ENCODE assay signal across 7 mouse cellular contexts in the genomic region with DNA sequence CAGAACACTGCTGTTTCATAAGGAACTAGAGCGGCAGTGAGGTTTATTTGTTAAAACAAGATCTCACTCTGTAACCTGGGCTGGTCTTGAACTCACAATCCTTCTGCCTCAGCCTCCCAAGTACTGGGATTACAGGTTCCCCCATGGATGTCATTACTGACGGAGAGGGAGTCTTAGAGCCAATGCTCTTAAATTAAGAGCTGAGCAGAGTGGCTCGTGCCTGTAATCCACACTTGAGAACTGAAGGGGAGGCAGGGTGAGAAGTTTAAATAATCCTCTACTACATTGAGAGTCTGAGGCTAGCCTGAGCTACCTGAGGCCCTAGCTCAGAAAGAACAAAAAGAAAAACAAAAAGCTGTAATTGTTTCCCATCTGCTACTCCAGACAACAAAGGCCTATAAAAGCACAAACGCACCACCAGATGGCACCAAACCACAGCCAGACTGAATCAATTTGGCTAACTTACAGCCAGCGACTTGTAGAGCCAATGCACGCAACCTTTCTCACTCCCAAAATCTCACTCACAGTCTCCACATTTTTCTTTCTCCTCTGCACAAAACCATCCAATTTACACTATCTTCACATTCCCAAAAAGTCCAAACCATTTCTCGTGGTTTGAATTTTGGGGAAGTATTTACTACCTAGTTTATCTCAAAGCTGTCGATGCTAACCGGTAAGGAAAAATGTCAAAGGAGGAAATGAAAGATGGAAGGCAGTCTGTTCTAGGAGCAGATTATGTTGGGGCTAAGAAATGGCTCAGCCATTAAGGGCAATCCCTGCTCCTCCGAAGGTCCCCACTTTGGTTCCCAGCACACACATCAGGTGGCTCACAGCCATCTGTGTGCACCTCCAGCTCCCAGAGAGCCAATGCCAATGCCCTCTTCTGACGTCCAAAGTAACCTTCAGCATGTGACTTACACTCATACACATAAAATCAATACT. TPM values are rescaled to one million over a fixed set of nuclear protein-coding genes. Genes with fewer than 3 reads are reported as not detected.
A peak's percentile ranks its signal among the peaks of the same experiment; 100 is the strongest.
DNase-seq lines count a peak whose midpoint lies in the region; ATAC-seq lines count a peak whose summit lies in the region.

No protein-coding gene starts in this region.

- no peaks in the 10 kb centered on the region for H3K27me3 ChIP-seq in midbrain, embryonic 13.5 days

- peak; percentile 63 for ATAC-seq in activated CD4-positive, CD25-positive, alpha-beta regulatory T cell, adult 4 months
- ATAC-seq in midbrain, embryonic 13.5 days, result peak; percentile 72; the same call in 1 of the 2 replicates

- H3K9me3 ChIP-seq in midbrain, embryonic 13.5 days, result no peaks in the 10 kb centered on the region

- 54% methylated on average over 11 of the region's 11 CpGs for WGBS in midbrain, embryonic 13.5 days

- no peak overlapping the region for H3K4me3 ChIP-seq in midbrain, embryonic 13.5 days (replicated peaks)

- no peak overlapping the region for H3K4me2 ChIP-seq in midbrain, embryonic 13.5 days (replicated peaks)

- peak; percentile 91 to 94 for DNase-seq in cerebellum, postnatal 10 days
- peak; percentile 83 for DNase-seq in frontal cortex, postnatal 25 days (ENCODE audit: low spot score in 2 of 2)
- peak; percentile 90 for DNase-seq in induced T-regulatory cell, adult 2 months (ENCODE audit: low read depth)
- DNase-seq in left cerebral cortex, postnatal 14 days (ENCODE audit: low spot score in 2 of 2), result peak; percentile 89
- peak; percentile 55 for DNase-seq in spleen, adult 12 weeks (ENCODE audit: low spot score)

- H3K27ac ChIP-seq in midbrain, embryonic 13.5 days, result peak overlapping the region; percentile 7; the same call in 1 of the 2 replicates

- H3K4me1 ChIP-seq in midbrain, embryonic 13.5 days (replicated peaks), result no peaks in the 10 kb centered on the region

- H3K36me3 ChIP-seq in midbrain, embryonic 13.5 days, result peaks cover 16% of the 10 kb centered on the region; the same call in 1 of the 2 replicates

- no peak overlapping the region for H3K9ac ChIP-seq in midbrain, embryonic 13.5 days (replicated peaks)

- intact Hi-C loops in left cerebral cortex, postnatal 14 days (cut with DNase I), result loop anchor here (2.0 kb wide), 1 partner anchor 76 kb away; no protein-coding TSS in a partner anchor

RNA-seq across cellular contexts. Expression of a gene that starts 51.3 kb away (rescaled TPM):
- 10 to 100 TPM; 41.0 to 54.1 TPM for polyA plus RNA-seq in activated CD4-positive, CD25-positive, alpha-beta regulatory T cell, adult 4 months (2017; shearing (Covaris generic))
- 10 to 100 TPM; 25.5 to 26.1 TPM for total RNA-seq in left cerebral cortex, postnatal 14 days (2021)
- polyA plus RNA-seq in midbrain, embryonic 13.5 days (2015; fragmentation: Nextera tagmentation; extraction: Ambion mirVana), result 50.3 and 51.3 TPM in 2 replicates
